Mouse (Mus musculus) granulocyte monocyte progenitor cell, adult 5-6 weeks (primary cell): Measurements from ENCODE around the gene Grb14. TPM values are rescaled to one million over a fixed set of nuclear protein-coding genes. Genes with fewer than 3 reads are reported as not detected.
A peak's percentile ranks its signal among the peaks of the same experiment; 100 is the strongest.

Experiments
- ATAC-seq: replicated peaks from 2 replicates; pipeline ENCODE4 v1.8.0; 2016; ENCODE audit warnings: mild to moderate bottlenecking, moderate TSS enrichment, inconsistent platforms; ENCODE audit not compliant: poor library complexity, severe bottlenecking
- total RNA-seq, 2 experiments: library from RNA; stranded (forward) in 1 of 2; stranded (reverse) in 1 of 2; fragments of 200-712, 200-1000 nt in 1 of 2; fragments of >200 nt in 1 of 2; fragmentation: Nextera tagmentation in 1 of 2; gene quantifications; 2 replicates each; pipeline ENCODE4 v1.2.3; 2014 to 2017

Grb14 gene
- total RNA-seq (2014; fragmentation: Nextera tagmentation) (0.56 and 3.6 TPM in 2 replicates), total RNA-seq (2017) (0.86 and 1.6 TPM in 2 replicates)

GRCm38 (mm10) chr2:65024887-65025286 is at the start of gene Grb14:
Gene Grb14 (minus strand): TSS chr2:65024987.
- no peak for ATAC-seq

- ATAC-seq: no peak
Observed at GRCm38 (mm10) chr2:65072205-65072604, 47.4 kb upstream of the Grb14 start.

- ATAC-seq: no peak; the same call in 1 of the 2 replicates
Observed at GRCm38 (mm10) chr2:65053764-65054163, 29.0 kb upstream of the Grb14 start.

GRCm38 (mm10) chr2:65052191-65053012 is 27.6 kb upstream of the Grb14 start:
- no peak for ATAC-seq

- ATAC-seq: no peak
Observed at GRCm38 (mm10) chr2:65050776-65051175, 26.0 kb upstream of the Grb14 start.

GRCm38 (mm10) chr2:65048234-65049017 is 23.6 kb upstream of the Grb14 start:
- ATAC-seq: no peak

GRCm38 (mm10) chr2:65038164-65038563 is 13.4 kb upstream of the Grb14 start:
- no peak for ATAC-seq

- no peak for ATAC-seq
Observed at GRCm38 (mm10) chr2:65037546-65037945, 12.8 kb upstream of the Grb14 start.

- ATAC-seq: peak; percentile 91
Observed at GRCm38 (mm10) chr2:65022363-65023240, 2.2 kb downstream of the Grb14 start.

- 0 out of 2 replicates have a peak, but pooled peaks have one; percentile 2 for ATAC-seq
Observed at GRCm38 (mm10) chr2:65021691-65022362, 3.0 kb downstream of the Grb14 start.

GRCm38 (mm10) chr2:65017375-65017774 is 7.4 kb downstream of the Grb14 start:
- ATAC-seq: peak; percentile 74

- no peak for ATAC-seq
Observed at GRCm38 (mm10) chr2:65014552-65014951, 10.2 kb downstream of the Grb14 start.

GRCm38 (mm10) chr2:65010105-65010504 is 14.7 kb downstream of the Grb14 start:
- ATAC-seq: peak; percentile 67

GRCm38 (mm10) chr2:65007396-65007795 is 17.4 kb downstream of the Grb14 start:
- no peak for ATAC-seq

GRCm38 (mm10) chr2:65005044-65005443 is 19.7 kb downstream of the Grb14 start:
- no peak for ATAC-seq

GRCm38 (mm10) chr2:65003433-65003832 is 21.4 kb downstream of the Grb14 start:
- ATAC-seq: peak; percentile 68

- ATAC-seq: no peak
Observed at GRCm38 (mm10) chr2:65002631-65003030, 22.2 kb downstream of the Grb14 start.

GRCm38 (mm10) chr2:64995048-64995447 is 29.7 kb downstream of the Grb14 start:
- ATAC-seq: no peak

GRCm38 (mm10) chr2:64989426-64990187 is 35.2 kb downstream of the Grb14 start:
- ATAC-seq: no peak
